Mouse (Mus musculus): ENCODE measurements around the gene AI481877. TPM values are rescaled to one million over a fixed set of nuclear protein-coding genes. Genes with fewer than 3 reads are reported as not detected.

Gene AI481877
- polyA plus RNA-seq, 1 experiment from 2014 or later: not detected

- Histone ChIP-seq H3K9ac (replicated peaks) (no peak overlapping the region), H3K4me1 (0 out of 2 replicates have a peak, but pooled peaks cover 6% of the 10 kb centered on the region), H3K27me3 (peaks cover 5% of the 10 kb centered on the region), H3K27ac (replicated peaks) (no peak overlapping the region), H3K36me3 (no peaks in the 10 kb centered on the region), H3K9me3 (no peaks in the 10 kb centered on the region), H3K4me2 (replicated peaks) (no peak overlapping the region), H3K4me3 (no peak overlapping the region)
- WGBS: 69% methylated on average over 4 of the region's 4 CpGs
- no peak for ATAC-seq (ENCODE audit: low FRiP score, low read depth)
These were observed 129.1 kb downstream of the AI481877 start for GRCm38 (mm10) chr4:59009696-59010095.

DNA sequence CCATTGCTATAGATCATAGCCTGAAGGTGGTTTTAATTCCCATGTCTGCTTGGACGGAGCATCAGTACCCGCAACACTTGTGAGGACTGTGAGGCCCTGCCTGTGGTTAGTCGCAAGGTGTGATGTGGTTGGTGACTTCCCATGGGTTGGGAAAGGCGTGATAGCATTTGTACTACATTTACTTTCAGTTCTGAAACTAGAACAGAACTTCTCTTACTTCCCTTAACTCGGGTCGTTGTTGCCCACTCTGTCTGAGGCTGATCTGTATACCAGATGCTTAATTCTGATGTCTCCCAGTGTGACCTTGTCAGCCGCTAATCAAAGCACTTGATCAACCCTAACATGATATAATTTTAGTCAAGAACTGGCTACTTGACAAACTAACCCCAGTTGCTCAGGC is 129.6 kb downstream of the AI481877 start:
- H3K9ac ChIP-seq (replicated peaks): no peak overlapping the region
- no peak overlapping the region for H3K27ac ChIP-seq (replicated peaks)
- 92% methylated on average over 7 of the region's 7 CpGs for WGBS
- H3K9me3 ChIP-seq: no peaks in the 10 kb centered on the region
- peaks cover 10% of the 10 kb centered on the region for H3K27me3 ChIP-seq
- peaks cover 11% of the 10 kb centered on the region for H3K4me1 ChIP-seq
- H3K36me3 ChIP-seq: no peaks in the 10 kb centered on the region
- H3K4me3 ChIP-seq: no peak overlapping the region
- ATAC-seq (ENCODE audit: low FRiP score, low read depth): no peak
- H3K4me2 ChIP-seq (replicated peaks): no peak overlapping the region

DNA sequence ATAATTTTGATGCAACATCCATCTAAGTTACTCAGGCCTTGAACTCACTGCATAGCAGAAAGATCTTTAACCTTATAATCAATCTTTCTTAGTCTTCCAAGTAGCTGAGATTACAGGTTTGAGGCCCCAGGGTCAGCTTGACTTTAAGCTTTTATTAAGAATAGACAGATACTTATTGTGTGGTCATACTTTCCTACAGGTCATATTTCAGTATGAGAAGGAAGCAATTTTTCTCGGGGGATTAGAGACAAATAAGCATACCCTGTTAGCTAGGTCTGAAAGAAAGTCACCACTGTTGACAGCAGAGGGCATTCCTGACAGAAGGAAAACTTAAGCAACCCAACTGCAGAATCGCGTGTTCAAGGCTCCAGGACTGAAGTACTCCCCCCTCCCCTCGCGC is 130.8 kb downstream of the AI481877 start:
- Histone ChIP-seq H3K9me3 (no peaks in the 10 kb centered on the region), H3K27ac (replicated peaks) (no peak overlapping the region), H3K4me2 (replicated peaks) (no peak overlapping the region), H3K4me3 (no peak overlapping the region), H3K4me1 (peaks cover 17% of the 10 kb centered on the region), H3K27me3 (peaks cover 10% of the 10 kb centered on the region), H3K36me3 (no peaks in the 10 kb centered on the region), H3K9ac (replicated peaks) (no peak overlapping the region)
- no peak for ATAC-seq (ENCODE audit: low FRiP score, low read depth)
- 82% methylated on average over 5 of the region's 5 CpGs for WGBS

- WGBS: 54% methylated on average over 6 of the region's 6 CpGs
- Histone ChIP-seq H3K4me1 (peaks cover 17% of the 10 kb centered on the region), H3K4me3 (no peak overlapping the region), H3K36me3 (no peaks in the 10 kb centered on the region), H3K4me2 (replicated peaks) (no peak overlapping the region), H3K9me3 (no peaks in the 10 kb centered on the region), H3K27ac (replicated peaks) (no peak overlapping the region), H3K9ac (replicated peaks) (no peak overlapping the region), H3K27me3 (peaks cover 10% of the 10 kb centered on the region)
- ATAC-seq (ENCODE audit: low FRiP score, low read depth): no peak
These were observed 131.8 kb downstream of the AI481877 start for GRCm38 (mm10) chr4:59007016-59007415.

GRCm38 (mm10) chr4:59006211-59006610 is 132.6 kb downstream of the AI481877 start:
- no peak overlapping the region for H3K4me2 ChIP-seq (replicated peaks)
- peaks cover 17% of the 10 kb centered on the region for H3K4me1 ChIP-seq
- WGBS: 56% methylated on average over 8 of the region's 8 CpGs
- no peak overlapping the region for H3K27ac ChIP-seq (replicated peaks)
- H3K36me3 ChIP-seq: no peaks in the 10 kb centered on the region
- no peaks in the 10 kb centered on the region for H3K9me3 ChIP-seq
- H3K27me3 ChIP-seq: peaks cover 10% of the 10 kb centered on the region
- no peak for ATAC-seq (ENCODE audit: low FRiP score, low read depth)
- no peak overlapping the region for H3K4me3 ChIP-seq
- no peak overlapping the region for H3K9ac ChIP-seq (replicated peaks)

DNA sequence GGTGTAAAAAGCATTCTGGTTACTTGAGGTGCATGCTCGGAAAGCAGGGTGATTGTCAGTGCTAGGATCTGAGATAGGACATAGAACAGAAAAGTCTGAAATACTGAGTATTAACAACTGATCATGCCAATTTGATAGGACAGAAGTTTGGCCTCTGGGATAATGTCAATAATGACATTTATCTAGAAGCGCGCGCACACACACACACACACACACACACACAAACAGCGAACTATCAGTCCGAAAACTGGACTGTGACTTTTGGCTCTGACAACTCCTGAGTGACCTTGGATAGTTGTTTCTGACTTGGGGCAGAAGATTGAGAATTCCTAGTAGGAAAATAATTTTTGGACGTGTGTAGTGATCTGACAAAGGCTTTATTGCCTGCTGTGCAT is 135.0 kb downstream of the AI481877 start:
- Histone ChIP-seq H3K4me2 (replicated peaks) (peak overlapping the region; percentile 91), H3K9me3 (no peaks in the 10 kb centered on the region), H3K4me3 (peak overlapping the region; percentile 94), H3K9ac (replicated peaks) (peak overlapping the region; percentile 95), H3K27me3 (peaks cover 10% of the 10 kb centered on the region), H3K4me1 (peaks cover 17% of the 10 kb centered on the region), H3K27ac (replicated peaks) (no peak overlapping the region), H3K36me3 (no peaks in the 10 kb centered on the region)
- ATAC-seq (ENCODE audit: low FRiP score, low read depth): no peak
- WGBS: 38% methylated on average over 7 of the region's 7 CpGs

DNA sequence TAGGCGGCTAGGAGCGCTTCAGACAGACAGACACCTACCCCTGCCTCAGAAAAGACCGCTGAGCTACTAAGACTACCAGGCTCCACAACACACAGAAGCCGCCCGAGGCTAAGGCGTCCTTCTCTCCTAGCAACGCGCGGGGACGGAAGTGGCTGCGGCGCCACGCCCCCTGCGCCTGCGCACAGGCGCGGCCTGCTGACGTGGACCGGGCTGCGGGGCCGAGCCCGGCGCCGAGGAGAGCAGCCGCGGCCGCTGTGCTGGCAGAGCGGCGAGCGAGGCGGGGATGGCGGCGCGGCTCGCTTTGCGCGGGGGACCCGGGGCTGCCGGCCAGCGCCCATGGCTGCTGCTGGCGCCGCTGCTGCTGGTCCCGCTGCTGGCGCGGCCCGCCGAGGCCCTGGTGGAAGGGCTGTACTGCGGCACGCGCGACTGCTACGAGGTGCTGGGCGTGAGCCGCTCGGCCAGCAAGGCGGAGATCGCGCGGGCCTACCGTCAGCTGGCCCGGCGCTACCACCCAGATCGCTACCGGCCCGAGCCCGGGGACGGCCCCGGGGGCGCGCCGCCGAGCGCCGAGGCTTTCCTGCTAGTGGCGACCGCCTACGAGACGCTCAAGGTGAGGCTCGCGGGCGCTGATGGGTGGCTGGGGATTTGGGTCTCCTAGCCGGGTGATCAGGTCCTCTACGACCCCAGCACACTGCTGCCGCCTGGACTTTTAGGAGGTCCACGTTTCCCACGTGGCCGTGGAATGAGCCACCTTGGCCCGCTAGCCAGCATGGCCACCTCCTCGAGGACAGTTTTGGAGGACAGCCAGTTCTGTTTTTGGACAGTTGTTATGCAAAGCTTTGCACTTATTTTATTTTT is 135.6 kb downstream of the AI481877 start, which contains the start of gene Gm20503:
Gm20503 (plus strand) TSS at position 263 of the 858 bp plus-strand sequence.
- peak within 1 kb of the TSS; percentile 95 for H3K9ac ChIP-seq (replicated peaks)
- WGBS: under 1% methylated on average over 62 of the region's 89 CpGs
- peak within 1 kb of the TSS; percentile 94 for H3K4me3 ChIP-seq
- H3K27me3 ChIP-seq: peaks cover 10% of the 10 kb centered on the region
- peaks cover 17% of the 10 kb centered on the region for H3K4me1 ChIP-seq
- peak within 1 kb of the TSS; percentile 91 for H3K4me2 ChIP-seq (replicated peaks)
- H3K27ac ChIP-seq (replicated peaks): peak within 1 kb of the TSS; percentile 89
- ATAC-seq (ENCODE audit: low FRiP score, low read depth): peak; percentile 99
- H3K36me3 ChIP-seq: no peaks in the 10 kb centered on the region
- H3K9me3 ChIP-seq: no peaks in the 10 kb centered on the region

DNA sequence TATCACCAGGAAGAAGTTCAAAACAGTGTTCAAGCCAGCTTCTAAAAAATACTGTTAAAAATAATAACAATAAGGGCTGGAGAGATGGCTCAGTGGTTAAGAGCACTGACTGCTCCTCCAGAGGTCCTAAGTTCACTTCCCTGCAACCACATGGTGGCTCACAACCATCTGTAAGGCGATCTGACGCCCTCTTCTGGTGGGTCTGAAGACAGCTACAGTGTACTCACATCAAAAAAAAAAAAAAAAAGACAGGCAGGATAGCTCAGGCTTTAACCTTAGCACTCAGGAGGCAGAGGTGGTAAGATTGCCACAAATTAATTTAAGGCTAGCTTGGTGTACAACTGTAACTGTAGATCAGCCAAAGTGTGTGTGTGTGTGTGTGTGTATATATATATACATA is 138.2 kb downstream of the AI481877 start:
- Histone ChIP-seq H3K27me3 (peaks cover 10% of the 10 kb centered on the region), H3K27ac (replicated peaks) (no peak overlapping the region), H3K4me3 (no peak overlapping the region), H3K4me1 (peaks cover 17% of the 10 kb centered on the region), H3K4me2 (replicated peaks) (no peak overlapping the region), H3K9ac (replicated peaks) (no peak overlapping the region), H3K9me3 (no peaks in the 10 kb centered on the region), H3K36me3 (no peaks in the 10 kb centered on the region)
- ATAC-seq (ENCODE audit: low FRiP score, low read depth): no peak
- WGBS: 0% methylated on average over 2 of the region's 2 CpGs

DNA sequence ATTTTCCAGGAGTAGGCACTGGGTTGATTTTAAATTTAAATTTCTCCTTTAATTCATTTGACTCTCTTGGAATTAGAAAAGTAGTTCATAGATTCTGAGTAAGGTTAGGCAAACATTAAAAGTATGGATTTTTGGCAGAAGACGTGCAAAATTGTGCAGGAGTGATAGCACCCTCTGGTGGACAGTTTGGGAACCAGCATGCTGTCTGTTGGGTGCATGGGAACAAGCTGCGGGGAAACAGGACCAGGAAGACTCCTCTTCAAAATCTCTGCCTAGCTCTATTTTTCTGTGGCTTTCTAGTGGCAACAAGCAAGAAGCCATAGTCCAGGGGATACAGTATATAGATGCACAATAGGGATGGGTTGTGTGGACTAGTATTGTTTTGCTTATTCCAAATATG is 139.1 kb downstream of the AI481877 start:
- no peak for ATAC-seq (ENCODE audit: low FRiP score, low read depth)
- Histone ChIP-seq H3K9me3 (no peaks in the 10 kb centered on the region), H3K4me1 (peaks cover 12% of the 10 kb centered on the region), H3K36me3 (no peaks in the 10 kb centered on the region), H3K4me2 (replicated peaks) (no peak overlapping the region), H3K9ac (replicated peaks) (no peak overlapping the region), H3K4me3 (no peak overlapping the region), H3K27me3 (peaks cover 5% of the 10 kb centered on the region), H3K27ac (replicated peaks) (no peak overlapping the region)
- 20% methylated on average over 2 of the region's 2 CpGs for WGBS

- no peak for ATAC-seq (ENCODE audit: low FRiP score, low read depth)
- Histone ChIP-seq H3K27me3 (no peaks in the 10 kb centered on the region), H3K9me3 (no peaks in the 10 kb centered on the region), H3K4me1 (peaks cover 2% of the 10 kb centered on the region), H3K9ac (replicated peaks) (no peak overlapping the region), H3K4me3 (no peak overlapping the region), H3K36me3 (no peaks in the 10 kb centered on the region), H3K4me2 (replicated peaks) (no peak overlapping the region), H3K27ac (replicated peaks) (no peak overlapping the region)
- WGBS: 96% methylated on average over 1 of the region's 1 CpGs
These were observed 140.1 kb downstream of the AI481877 start for GRCm38 (mm10) chr4:58998688-58999087.

DNA sequence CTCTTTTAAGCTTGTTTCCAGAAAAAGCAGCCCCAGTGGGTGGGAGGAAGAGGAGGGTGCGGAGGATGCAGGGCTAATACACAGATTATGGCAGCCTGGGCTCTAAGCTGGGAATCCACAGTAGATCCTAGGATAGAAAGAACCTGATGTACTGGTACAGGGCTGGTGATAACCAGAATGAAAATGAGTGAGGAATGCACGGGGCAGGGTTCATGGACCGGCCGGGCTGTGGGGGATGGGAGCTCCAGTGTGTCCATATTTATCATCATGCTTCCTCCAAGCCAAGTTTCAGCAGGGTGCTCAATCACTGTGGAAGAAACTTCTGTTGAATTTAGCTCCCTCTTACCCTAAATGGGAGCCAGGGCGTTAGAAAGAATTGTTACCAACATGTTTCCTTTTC is 141.7 kb downstream of the AI481877 start:
- H3K27me3 ChIP-seq: no peaks in the 10 kb centered on the region; the same call in 1 of the 2 replicates
- ATAC-seq (ENCODE audit: low FRiP score, low read depth): no peak
- no peaks in the 10 kb centered on the region for H3K36me3 ChIP-seq
- no peak overlapping the region for H3K27ac ChIP-seq (replicated peaks)
- H3K9ac ChIP-seq (replicated peaks): no peak overlapping the region
- H3K9me3 ChIP-seq: no peaks in the 10 kb centered on the region
- H3K4me3 ChIP-seq: no peak overlapping the region
- 77% methylated on average over 5 of the region's 5 CpGs for WGBS
- no peak overlapping the region for H3K4me2 ChIP-seq (replicated peaks)
- no peaks in the 10 kb centered on the region for H3K4me1 ChIP-seq

DNA sequence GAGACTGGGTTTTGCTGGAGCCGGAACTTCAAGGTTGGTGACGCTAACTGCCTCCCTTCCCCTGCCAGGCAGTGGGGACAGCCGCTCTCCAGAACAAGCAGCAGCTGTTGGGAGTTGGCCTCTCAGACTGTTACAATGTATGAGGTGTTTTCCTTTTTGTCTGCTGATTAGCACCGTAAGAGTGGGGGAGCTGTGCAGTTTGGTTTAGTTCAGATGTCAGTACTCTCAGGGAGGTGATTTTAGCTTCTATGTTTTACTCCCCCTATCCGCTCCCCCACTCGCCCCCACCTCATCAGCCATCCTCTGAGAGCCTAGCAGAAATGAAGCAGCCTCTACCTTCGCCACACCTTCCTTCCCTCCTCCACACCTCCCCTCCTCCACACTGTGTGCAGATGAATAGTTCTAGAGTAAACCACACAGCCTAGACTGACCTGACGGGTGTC is 143.5 kb downstream of the AI481877 start:
- no peaks in the 10 kb centered on the region; the same call in 1 of the 2 replicates for H3K27me3 ChIP-seq
- no peak overlapping the region for H3K9ac ChIP-seq (replicated peaks)
- 77% methylated on average over 8 of the region's 8 CpGs for WGBS
- no peak for ATAC-seq (ENCODE audit: low FRiP score, low read depth)
- no peak overlapping the region for H3K4me3 ChIP-seq
- H3K36me3 ChIP-seq: no peaks in the 10 kb centered on the region
- no peaks in the 10 kb centered on the region for H3K9me3 ChIP-seq
- H3K4me2 ChIP-seq (replicated peaks): no peak overlapping the region
- H3K4me1 ChIP-seq: no peaks in the 10 kb centered on the region
- no peak overlapping the region for H3K27ac ChIP-seq (replicated peaks)

All from midbrain, embryonic 12.5 days (tissue).